Mouse (Mus musculus): Measurements from ENCODE around the gene Lmod2. TPM values are rescaled to one million over a fixed set of nuclear protein-coding genes. Genes with fewer than 3 reads are reported as not detected.

Lmod2 gene
- 100 to 1,000 TPM; 126 TPM for total RNA-seq (2021)
- long read RNA-seq, experiment 1, transcript Lmod2-201 (3 exons, 1,976 nt), result major isoform, 35 of 37 reads
- long read RNA-seq, experiment 1, partial matches to known transcripts, result 2 of 37 reads
- long read RNA-seq, experiment 1, other reads (novel, unspliced or antisense), result 0 of 37 reads
- long read RNA-seq, experiment 2, transcript Lmod2-201 (3 exons, 1,976 nt), result major isoform, 31 of 34 reads
- long read RNA-seq, experiment 2, partial matches to known transcripts, result 2 of 34 reads
- long read RNA-seq, experiment 2, other reads (novel, unspliced or antisense), result 1 of 34 reads

DNA sequence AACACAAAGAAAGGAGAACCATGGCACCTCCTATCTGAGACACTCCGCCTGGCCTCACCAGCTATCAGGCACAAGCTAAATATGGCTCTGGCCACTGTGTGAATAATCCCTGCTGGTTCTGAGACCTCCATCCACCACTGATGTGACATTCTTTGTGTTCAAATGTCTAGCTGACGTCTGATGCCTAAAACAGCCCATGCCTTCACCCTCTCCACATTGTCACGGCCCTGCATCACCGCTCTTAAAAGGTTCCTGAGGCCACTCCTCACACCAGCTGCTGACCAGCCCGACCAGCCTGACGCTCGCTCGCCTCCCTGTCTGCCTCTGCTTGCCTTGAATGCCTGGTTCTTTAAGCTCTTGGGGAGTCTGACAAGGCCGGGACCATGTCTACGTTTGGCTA lies at the start of gene Lmod2:
Gene Lmod2, plus strand, starts transcription at position 263 of the 400 bp plus-strand sequence.
- DNase-seq, result peak; percentile 43

DNA sequence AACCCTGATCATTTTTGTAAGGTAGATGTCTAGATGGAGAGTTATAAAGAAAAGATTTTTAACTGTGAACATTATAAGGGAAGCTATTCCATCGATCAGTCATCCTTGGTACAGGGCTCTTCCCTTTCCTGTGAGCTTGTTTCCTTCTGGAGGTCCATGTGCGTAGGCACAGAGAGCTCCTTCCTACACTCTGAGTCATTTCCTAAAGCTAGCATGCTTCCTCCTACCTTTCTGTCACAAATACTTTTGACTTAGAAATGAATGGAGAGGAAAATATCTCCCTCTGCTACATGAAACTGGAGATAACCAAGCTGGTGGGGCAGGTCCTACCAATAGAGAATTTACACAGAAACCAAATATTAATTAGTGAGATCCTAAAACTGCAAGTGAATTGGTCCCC lies 47.8 kb upstream of the Lmod2 start:
- DNase-seq, result no peak

DNA sequence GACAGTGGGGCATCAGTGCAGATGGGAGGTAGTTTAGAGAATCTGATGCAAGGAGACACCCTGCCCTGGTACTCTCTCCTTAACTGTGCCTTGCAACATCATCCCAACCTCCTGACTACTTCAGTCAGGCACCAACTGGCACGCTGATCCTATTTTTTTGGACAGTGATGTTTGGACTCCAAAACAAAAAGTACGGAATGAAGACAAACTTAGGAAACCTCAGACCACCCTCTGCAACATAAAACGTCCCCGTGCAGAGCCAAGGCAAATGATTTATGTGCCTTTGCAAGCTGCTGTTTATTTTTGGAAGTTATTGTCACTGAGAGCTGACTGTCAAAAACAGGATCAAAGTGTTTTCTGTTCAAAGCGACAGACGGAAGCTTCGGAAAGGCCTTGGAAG lies 45.5 kb upstream of the Lmod2 start:
- DNase-seq, result no peak

DNA sequence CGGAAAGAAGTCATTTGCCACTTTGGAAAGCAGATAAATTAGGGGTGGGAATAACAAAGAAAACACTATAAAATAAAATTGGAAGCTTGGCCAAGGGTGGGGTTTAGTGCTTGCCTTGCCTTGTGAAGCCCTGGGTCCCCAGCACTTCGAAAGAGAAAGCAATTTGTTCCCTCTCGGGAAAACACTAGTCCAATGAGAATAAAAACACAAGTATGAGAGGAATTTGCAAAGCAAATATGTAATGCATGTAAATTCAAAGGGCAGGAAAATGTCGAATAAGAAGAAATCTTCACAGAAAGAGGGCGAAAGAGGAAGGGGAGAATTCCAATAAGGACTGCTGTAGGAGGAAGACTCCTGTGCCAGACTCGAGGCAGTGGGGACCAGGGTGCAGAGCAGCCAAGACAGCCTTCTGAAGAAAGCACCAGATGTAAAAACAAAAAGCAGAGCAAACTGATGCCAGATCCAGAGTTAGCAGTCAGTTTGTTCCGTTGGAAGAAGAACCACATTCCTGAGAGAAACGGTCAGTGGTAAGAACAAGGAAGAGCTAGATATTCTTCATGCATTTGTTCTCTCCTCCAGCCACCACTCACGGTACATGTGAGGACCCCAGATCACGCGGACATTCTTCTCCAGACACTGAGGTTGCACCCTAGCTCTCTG lies 43.0 kb upstream of the Lmod2 start:
- DNase-seq, result no peak

DNA sequence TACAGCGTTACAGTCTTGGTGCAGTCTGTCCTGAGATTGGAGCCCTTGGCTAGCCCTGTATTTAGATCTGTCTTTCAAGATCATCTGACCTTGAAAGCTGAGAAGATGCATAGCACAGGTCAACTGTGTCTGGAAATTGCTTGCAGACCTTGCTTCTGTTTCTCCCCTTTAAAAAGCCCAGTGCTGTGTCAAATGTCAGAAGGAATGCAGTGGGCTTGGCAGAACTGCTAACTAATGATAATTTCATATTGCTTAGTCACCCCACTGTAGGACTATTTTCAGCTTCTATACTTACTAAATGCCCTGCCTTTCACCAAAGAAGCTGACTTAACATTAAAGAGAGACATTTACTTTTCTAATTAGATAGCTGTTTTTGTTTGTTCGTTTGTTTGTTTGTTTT lies 42.1 kb upstream of the Lmod2 start:
- DNase-seq, result no peak

DNA sequence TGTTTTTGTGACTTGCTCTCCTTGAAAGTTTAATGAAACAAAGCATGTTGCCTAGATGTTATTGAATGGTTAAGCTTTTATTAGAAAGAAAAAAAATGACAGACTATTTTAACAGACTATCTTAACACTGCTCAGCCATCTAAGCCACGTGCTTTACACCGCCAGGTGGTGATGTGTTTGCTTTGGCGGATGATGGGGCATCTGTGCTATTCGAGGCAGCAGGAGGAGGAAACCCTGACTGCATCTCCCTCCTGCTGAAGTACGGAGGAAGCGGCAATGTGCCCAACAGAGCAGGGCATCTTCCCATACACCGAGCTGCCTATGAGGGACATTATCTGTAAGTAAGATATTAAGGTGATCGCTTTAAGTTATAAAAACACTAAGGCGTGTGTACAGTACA lies 33.5 kb upstream of the Lmod2 start:
- DNase-seq, result no peak

DNA sequence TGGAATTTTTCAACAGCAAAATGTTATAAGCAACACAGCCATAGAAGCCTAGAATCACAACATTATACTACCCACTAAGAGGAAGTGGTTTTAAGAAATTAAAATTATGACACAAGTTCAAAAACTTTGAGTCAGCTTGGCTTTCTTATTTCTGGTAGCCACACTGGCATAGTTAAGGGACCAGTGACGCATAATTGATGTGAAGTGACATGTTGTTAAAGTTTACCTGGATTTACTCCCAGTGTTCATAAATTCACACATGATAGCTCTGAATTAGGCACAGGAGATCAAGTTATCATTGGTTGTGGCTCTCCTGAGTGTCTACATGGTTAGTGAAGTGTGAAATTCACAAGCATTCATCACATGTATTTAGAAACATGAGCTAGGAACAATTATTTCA lies 32.7 kb upstream of the Lmod2 start:
- no peak for DNase-seq

DNA sequence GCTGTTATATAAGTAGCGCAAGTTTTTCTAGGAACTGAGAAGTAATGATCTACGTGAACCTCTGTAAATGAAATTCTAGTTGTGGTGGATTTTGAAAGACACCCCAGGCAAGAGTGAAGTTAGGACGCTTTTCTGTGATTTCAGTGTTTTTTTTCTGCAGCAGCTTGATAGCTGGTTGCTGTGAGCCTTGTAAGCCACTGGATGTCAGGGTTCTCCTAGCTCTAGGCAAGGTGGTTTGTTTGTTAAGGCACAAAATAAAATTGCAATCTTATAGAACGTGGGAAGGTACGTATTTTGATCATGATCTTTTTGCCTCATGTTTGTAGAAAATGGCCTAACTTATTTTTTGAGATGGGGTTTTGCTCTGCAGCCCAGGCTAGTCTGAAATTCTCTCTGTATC lies 28.6 kb upstream of the Lmod2 start:
- no peak for DNase-seq

DNA sequence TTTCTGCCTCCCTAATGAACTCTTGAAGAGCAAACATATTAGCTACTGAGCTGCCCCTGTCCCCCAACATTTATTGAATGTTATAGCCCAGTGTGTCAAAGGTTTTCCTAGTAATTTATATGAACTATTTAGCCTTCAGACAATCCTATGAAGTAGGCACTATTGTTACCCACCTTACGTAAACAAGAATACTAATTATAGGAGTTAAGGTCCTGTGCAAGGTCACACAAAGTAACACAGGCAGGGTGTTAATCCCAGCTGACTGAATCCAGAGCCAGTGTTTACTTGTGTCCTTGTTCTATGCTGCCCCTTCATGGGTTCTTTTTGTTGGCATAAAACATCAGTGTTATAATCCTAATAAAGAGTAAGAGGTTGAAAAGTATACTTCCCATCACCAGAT lies 27.9 kb upstream of the Lmod2 start:
- no peak for DNase-seq

DNA sequence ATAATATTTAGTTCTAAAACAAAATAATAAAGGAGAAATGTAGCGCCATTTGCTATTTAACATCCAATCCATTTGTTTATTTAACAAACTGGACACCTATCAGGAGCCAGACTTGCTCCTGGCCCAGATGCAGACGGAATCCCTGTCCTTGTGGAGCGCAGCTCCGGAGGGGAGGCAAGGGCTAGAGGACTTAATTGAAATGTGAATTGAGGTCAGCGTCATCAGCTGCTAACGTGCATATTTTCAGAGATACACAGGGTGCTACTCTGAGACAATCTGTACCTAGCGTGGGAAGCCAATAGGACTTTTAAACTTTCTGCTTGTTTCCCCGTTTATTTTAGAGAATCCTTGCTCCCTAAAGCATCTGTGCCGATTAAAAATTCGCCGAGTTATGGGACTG lies 27.3 kb upstream of the Lmod2 start:
- DNase-seq, result no peak

DNA sequence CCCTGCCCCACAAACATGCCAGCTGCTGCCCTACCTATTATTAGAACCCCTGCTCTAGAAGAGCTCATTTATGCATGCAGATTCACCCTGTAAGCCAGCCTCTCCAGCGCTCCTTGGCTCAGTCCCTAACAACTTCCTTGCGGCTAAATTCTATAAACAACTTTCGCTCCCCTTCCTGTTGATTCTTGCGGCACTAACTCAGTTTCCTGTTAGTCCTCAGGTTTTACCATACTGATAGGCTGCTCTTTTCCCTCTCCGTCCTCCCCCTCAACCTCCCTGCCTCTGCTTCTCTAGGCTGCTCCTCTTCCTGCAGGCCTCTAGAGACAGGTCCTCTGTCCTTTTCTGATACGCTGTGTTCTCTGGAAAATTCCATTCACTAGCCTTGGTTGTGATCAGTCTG lies 26.4 kb upstream of the Lmod2 start:
- no peak for DNase-seq

DNA sequence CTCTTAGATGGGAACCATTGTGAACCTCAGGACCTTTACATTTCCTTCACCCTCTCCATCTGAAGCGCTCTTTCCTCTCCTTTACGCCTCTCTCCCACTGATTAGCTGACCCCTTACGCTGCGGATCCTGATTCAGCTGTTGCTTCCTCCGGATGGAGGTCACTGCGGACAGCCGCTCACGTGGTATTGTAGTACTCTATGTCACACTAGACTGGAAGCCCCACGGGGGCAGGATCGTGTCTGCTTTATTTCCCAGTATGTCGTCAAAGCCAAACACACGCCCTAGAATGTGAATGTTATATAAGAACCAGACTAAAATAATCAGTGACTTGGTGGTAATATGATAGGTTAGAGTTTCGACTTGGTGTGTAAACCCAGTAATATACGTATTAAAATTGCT lies 25.1 kb upstream of the Lmod2 start:
- DNase-seq, result no peak

DNA sequence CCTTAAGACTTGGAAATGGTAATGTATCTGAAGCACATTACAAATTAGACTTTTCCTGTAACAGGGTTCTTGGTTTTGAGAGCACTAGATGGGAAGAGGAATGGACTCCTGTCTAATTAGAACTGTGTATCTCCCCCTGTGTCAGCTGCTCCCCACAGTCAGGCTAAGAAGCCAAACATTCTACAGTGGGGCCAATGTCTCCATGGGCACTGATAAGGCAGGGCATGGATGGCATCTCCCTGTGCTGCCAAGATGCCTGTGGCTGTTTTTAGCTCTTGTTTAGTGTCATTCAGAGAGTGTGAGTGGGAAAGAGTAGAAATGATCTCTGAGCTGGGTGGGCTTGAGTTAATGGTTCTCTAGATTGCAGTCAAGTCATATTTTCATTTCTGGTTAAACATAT lies 24.2 kb upstream of the Lmod2 start:
- no peak for DNase-seq

DNA sequence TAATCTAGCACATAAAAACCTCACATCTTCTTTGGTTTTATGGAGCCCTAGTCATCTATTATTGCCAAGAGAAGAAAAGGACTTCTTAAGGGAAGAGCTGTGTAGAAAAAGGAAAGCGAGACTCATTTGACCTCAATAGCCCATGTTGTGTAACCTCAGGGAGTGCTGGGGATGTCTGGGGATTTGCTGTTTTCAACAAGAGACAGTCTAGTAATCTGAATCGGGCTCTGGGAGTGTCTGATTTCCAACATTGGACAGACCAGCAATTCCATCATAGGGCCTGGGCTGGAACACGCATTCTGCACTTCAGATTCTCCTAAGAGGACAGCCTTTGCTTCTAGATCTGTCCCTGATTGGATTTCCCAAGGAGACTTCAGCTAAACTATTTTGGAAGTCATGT lies 14.1 kb upstream of the Lmod2 start:
- no peak for DNase-seq

DNA sequence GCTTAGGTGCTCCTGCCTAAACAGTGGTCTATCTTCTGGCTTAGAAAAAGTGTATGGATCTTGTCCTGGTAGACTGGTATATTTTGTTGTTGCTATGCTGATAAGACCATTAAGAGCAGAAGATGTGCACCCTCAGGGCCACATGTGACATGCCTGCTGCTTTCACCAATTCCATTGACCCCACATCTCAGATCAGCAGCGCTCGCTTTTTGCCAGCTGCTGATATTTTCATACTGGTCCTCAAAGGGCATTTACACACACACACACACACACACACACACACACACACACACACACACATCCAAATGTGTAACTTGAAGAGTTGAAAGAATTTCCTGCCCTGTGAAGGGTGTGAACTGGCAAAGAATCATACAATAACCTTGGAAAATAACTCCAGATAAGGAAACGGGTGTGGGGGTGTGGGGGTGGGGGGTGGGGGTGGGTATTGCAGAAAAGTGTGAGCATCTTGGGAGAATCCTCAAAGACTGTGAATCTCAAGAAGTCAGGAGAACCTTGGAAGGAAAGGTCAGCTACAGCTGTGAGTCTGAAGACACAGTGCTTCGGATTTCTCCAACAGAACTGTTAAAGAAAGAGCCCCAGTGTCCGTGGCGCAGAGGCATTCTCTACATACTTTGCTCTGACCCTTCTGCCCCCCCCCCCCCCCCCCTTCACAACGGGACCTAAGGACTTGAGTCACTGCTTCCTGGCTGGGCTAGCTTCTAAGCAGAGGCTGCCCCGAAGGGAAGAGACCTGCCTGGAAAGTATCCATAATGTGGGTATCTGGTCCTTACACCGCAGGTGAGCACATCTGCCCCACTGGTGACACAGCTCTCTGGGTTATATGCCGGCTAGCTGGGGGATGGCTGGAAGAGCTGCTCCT lies 11.9 kb upstream of the Lmod2 start:
- no peak for DNase-seq

DNA sequence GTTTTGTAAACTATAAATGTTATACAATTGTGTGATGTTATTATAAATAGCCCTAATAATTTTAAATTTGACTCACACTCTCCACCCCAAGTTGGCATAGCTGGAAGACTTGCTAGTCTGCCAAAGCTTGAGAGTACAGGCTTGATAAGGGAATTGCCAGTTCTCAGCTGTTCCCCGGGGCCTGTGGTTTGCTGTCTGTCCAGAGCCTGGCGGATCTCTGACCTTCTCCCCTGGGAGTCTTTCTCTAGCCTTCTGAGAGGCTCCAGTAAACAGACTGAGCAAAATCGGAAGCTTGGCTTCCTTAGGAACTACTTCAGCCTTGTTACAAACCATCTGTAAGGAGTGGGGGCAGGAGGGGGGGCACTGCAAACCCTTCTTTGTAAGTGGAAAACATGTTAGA lies 10.7 kb upstream of the Lmod2 start:
- no peak for DNase-seq

DNA sequence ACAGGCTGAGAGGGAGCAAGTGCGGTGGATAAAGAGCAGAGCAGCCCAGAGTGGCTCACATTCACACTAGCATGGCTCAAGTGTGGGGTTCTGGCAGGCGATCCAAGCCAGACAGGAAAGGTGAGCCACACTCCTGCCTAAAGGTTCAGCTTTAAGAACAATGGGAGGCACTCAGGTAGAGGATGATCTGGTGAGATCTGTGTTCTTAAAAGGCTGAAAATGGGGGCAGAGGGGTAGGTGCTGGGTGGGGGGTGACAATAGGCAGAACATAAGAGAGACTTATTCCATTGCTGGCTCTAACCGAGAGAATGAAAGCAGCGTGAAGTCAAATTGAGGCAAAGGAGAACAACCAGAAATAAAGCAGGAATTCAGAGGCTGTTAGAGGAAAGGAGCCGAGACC lies 7.3 kb upstream of the Lmod2 start:
- DNase-seq, result no peak

DNA sequence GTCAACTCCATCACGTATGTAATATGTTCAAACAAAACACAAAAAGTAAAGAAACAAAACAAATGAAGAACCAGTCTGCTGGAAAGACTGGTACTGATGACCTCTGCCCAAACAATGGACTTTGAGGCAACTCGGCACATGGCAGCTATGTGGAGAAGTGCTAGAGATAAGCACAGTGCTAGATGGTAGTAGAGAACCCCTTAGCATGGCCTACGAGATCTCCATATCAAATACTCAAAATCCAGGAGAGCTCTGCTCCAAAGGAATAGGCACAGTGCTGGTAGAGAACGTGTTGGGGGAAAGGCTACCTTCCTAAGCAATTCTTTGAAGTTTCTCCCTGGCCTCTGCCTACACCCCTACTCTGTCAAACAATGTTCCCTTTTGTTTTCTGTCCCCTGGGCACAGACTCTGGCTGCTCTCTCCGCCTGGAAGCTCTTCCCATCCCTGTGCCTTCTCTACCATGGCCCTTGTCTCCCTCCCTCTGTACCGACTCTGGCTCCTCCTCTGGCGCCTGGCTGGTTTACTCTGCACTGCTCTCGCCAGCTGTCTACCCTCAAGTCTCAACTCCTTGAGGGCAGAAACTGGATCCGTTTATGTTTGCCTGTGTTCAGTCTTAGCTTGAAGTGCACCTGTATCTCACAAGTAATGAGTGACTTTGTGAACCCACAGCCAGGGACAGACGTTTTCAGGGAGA lies 5.9 kb upstream of the Lmod2 start:
- DNase-seq, result no peak

DNA sequence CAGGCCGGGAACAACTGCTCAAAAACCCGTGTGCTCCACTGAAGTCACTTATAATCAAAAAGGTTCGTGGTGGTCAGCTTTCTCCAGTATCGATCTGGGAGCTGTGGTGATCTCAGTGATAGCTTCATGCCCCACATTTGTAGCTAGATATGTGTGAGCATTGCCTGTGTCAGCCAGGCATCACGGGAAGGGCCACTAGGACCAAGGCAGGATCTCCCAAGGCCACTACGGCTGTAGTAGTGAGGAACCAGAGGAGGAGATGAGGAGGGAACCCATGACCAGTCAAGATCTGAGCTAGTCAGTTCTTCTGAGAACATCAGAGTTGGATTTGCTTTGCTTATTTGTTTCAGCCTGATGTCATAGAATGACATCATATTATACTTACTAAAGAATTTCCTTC lies 1.6 kb downstream of the Lmod2 start:
- DNase-seq, result no peak

DNA sequence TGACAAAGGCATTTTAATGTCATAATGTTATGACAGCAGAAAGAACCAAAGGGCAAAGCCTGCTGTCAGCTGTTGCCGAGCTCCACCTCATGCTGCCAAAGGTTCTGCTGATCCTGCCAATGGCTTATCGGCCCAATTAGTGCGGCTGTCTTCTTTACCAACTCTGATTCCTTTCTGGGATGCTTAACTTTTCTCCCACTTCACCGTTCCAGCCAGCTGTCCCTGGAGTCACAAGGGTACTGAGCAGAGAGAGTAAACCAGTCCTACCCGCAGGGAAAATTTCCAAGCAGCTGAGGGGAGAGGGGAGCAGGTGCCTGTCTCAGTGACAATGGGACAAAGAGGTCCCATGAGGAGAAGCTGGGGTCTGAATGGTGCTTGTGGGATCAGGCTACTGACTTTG lies 2.1 kb downstream of the Lmod2 start:
- no peak for DNase-seq

DNA sequence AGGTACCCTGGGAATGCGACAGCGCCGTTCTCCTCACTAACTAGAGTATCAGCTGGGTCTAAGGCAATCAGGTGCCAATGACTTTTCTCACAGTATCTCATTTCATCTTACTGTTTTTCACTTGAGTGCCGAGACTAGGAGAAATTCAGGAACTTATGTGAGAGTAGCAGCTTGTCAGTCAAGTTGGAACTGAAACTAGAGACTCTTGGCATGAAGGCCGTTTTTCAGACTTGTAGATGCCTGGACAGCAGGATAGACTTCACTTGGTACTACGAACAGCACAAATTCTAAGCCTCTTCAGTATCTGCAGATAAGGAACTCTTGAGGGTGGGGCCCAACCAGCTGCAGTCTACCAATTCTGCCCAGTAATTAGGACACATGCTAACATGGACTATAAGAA lies 2.6 kb downstream of the Lmod2 start:
- no peak for DNase-seq

DNA sequence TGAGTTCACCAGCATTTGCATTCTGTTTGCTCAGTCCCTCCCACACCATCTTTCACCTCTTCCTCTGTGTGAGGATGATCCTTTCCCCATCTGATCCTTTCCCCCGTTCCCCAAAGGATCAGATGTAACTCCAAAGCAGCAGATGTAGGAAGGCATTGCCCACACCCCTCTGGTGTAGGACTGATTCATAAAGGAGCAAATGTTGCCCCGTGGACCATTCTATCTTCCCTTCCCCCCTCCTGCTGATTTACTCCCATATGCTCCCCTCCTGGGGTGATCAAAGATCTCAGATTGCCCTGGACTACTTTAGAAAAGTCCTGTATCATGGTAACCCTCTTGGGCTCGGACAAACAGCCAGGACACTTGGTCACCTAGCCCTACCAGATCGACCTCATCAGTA lies 3.2 kb downstream of the Lmod2 start:
- no peak for DNase-seq

DNA sequence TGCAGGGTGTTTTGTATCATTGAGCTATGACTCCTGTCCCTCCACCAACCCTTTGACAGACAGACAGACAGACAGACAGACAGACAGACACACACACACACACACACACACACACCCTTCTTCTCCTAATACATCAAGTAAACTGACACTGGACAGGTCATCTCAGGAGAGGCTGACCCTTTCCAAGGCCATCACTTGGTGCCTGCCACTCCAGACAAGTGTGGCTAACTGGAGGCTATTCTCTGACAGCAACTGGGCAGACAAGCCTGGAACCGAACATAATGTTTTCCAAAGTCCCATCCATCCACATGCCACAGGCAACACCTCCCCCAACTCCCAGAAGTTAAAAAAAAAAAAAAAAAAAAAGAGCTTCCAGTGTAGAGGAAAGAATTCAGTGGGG lies 4.1 kb downstream of the Lmod2 start:
- DNase-seq, result no peak
